Comparison of ENCODE assay signal across 20 mouse cellular contexts in genomic region chr17:66212616-66213015, GRCm38 (mm10).
"Had no signal": no experiment of that assay in that cellular context is flagged by ENCODE, and none has a peak within 500 bp of the region (broad histone marks: within the 10 kb centered on the region; RNA-seq: fewer than 3 reads in every experiment).

No protein-coding gene starts in this region.

- H3K4me1 ChIP-seq: limb, embryonic 12.5 days; limb, embryonic 15.5 days; midbrain, embryonic 12.5 days; midbrain, embryonic 15.5 days; neural tube, embryonic 12.5 days; neural tube, embryonic 15.5 days; stomach, embryonic 15.5 days had no signal

- H3K27me3 ChIP-seq: limb, embryonic 12.5 days; limb, embryonic 15.5 days; midbrain, embryonic 12.5 days; midbrain, embryonic 15.5 days; neural tube, embryonic 12.5 days; neural tube, embryonic 15.5 days; stomach, embryonic 15.5 days had no signal

- H3K9me3 ChIP-seq: limb, embryonic 15.5 days; midbrain, embryonic 12.5 days; midbrain, embryonic 15.5 days; neural tube, embryonic 12.5 days; neural tube, embryonic 15.5 days; stomach, embryonic 15.5 days had no signal

- H3K36me3 ChIP-seq: limb, embryonic 12.5 days; limb, embryonic 15.5 days; midbrain, embryonic 12.5 days; midbrain, embryonic 15.5 days; neural tube, embryonic 12.5 days; neural tube, embryonic 15.5 days; stomach, embryonic 15.5 days had no signal

- H3K4me2 ChIP-seq: limb, embryonic 12.5 days; limb, embryonic 15.5 days; midbrain, embryonic 12.5 days; midbrain, embryonic 15.5 days; neural tube, embryonic 12.5 days; neural tube, embryonic 15.5 days; stomach, embryonic 15.5 days had no signal

- H3K9ac ChIP-seq: limb, embryonic 12.5 days; limb, embryonic 15.5 days; midbrain, embryonic 12.5 days; midbrain, embryonic 15.5 days; neural tube, embryonic 12.5 days; neural tube, embryonic 15.5 days; stomach, embryonic 15.5 days had no signal

- DNase-seq: kidney, adult 18-20 months; kidney, adult 9 months; kidney, postnatal 14 days; kidney, postnatal 4 days; left cerebral cortex, postnatal 4 days; lung, adult 2 months; lung, postnatal 14 days; retina, postnatal 1 day; right cerebral cortex, postnatal 25 days; spleen, adult 18-20 months; thymus, postnatal 25 days had no signal

- ATAC-seq: intestine, embryonic 16.5 days; midbrain, embryonic 15.5 days had no signal

- H3K27ac ChIP-seq: limb, embryonic 12.5 days; limb, embryonic 15.5 days; macrophage; midbrain, embryonic 12.5 days; midbrain, embryonic 15.5 days; neural tube, embryonic 12.5 days; neural tube, embryonic 15.5 days; stomach, embryonic 15.5 days had no signal

- H3K4me3 ChIP-seq: limb, embryonic 12.5 days; limb, embryonic 15.5 days; midbrain, embryonic 12.5 days; midbrain, embryonic 15.5 days; neural tube, embryonic 12.5 days; neural tube, embryonic 15.5 days; stomach, embryonic 15.5 days had no signal
